Mouse (Mus musculus): ENCODE measurements around the gene Shbg.

- TF ChIP-seq GATA1 (IDR thresholded peaks at IDR 0.05; ENCODE audit: low read length) = no peak
- no peak for TF ChIP-seq TAL1 (IDR thresholded peaks at IDR 0.05; ENCODE audit: low read length)
These were observed 22.9 kb downstream of the Shbg start for GRCm38 (mm10) chr11:69594853-69595252.
